Mouse (Mus musculus) large intestine, adult 2 months (tissue): Measurements from ENCODE around the gene Ncor1. TPM values are rescaled to one million over a fixed set of nuclear protein-coding genes. Genes with fewer than 3 reads are reported as not detected.

ENCODE experiments used
- DNase-seq: peaks from one replicate; pipeline ENCODE4 v3.0.0-alpha.2; 2012; ENCODE audit warnings: low read depth, low spot score
- WGBS: fragments of 180-500 bp; shearing (Covaris S2); methylation state at CpG from one replicate; pipeline ENCODE4 v1.1.7; 2018; 5-methylcytosine and 5-hydroxymethylcytosine counted together
- polyA plus RNA-seq: library from polyadenylated mRNA; depleted of rRNA; stranded (reverse); fragments of >200 nt; gene quantifications from 2 replicates; pipeline ENCODE4 v1.2.3, GENCODE M21; 2012; rRNA removed

Gene Ncor1
- polyA plus RNA-seq, 1 experiment = 75.6 TPM

- no peak for DNase-seq
- 1% methylated on average over 57 of the region's 57 CpGs for WGBS
These were observed 176.7 kb downstream of the Ncor1 start for GRCm38 (mm10) chr11:62281601-62281997.

GRCm38 (mm10) chr11:62280675-62281600 lies 177.4 kb downstream of the Ncor1 start, which contains the start of the genes Zswim7 and Ttc19:
Zswim7 (minus strand) TSS chr11:62281375.
Ttc19 (plus strand) TSS chr11:62281473.
- DNase-seq = peak; percentile 66
- WGBS = under 1% methylated on average over 68 of the region's 68 CpGs

GRCm38 (mm10) chr11:62278027-62278426 lies 180.3 kb downstream of the Ncor1 start:
- 7% methylated on average over 5 of the region's 5 CpGs for WGBS
- peak; percentile 77 for DNase-seq

GRCm38 (mm10) chr11:62277086-62277485 lies 181.3 kb downstream of the Ncor1 start:
- WGBS = 69% methylated on average over 8 of the region's 8 CpGs
- DNase-seq = no peak

GRCm38 (mm10) chr11:62270851-62271250 lies 187.5 kb downstream of the Ncor1 start:
- WGBS = 70% methylated on average over 5 of the region's 5 CpGs
- DNase-seq = no peak

GRCm38 (mm10) chr11:62269097-62269496 lies 189.2 kb downstream of the Ncor1 start:
- 85% methylated on average over 12 of the region's 12 CpGs for WGBS

GRCm38 (mm10) chr11:62268381-62268780 lies 190.0 kb downstream of the Ncor1 start:
- WGBS = 51% methylated on average over 8 of the region's 8 CpGs

More at GRCm38 (mm10) chr11:62269097-62269496, 189.2 kb downstream of the Ncor1 start:
- DNase-seq = no peak

GRCm38 (mm10) chr11:62266466-62267214 lies 191.7 kb downstream of the Ncor1 start:
- DNase-seq = no peak
- 89% methylated on average over 17 of the region's 17 CpGs for WGBS

More at GRCm38 (mm10) chr11:62268381-62268780, 190.0 kb downstream of the Ncor1 start:
- no peak for DNase-seq

Other genes starting within 250 kb of the Ncor1 start
- gene Adora2b, start 209.6 kb downstream of the Ncor1 start, polyA plus RNA-seq = 0.95 and 9.7 TPM in 2 replicates
- gene Zswim7, start 177.2 kb downstream of the Ncor1 start, polyA plus RNA-seq = 15.7 and 22.4 TPM in 2 replicates
- 5.7 and 8.8 TPM in 2 replicates for gene Ttc19, start 177.1 kb downstream of the Ncor1 start, polyA plus RNA-seq
- gene Pigl, start 81 bp downstream of the Ncor1 start, polyA plus RNA-seq = 7.3 and 13.1 TPM in 2 replicates
- gene Cenpv, start 80.7 kb upstream of the Ncor1 start, polyA plus RNA-seq = 116 and 140 TPM in 2 replicates
- gene Ubb, start 92.6 kb upstream of the Ncor1 start, polyA plus RNA-seq = 1,797 and 2,293 TPM in 2 replicates
- 8.7 and 9.0 TPM in 2 replicates for gene Trpv2, start 115.9 kb upstream of the Ncor1 start, polyA plus RNA-seq
- 72.9 and 87.9 TPM in 2 replicates for gene Lrrc75a, start 190.0 kb upstream of the Ncor1 start, polyA plus RNA-seq
- gene Mmgt2, start 190.1 kb upstream of the Ncor1 start, polyA plus RNA-seq = 36.1 and 46.8 TPM in 2 replicates